Mouse (Mus musculus): ENCODE data around the gene Rheb.
"Not testable (repeated sequence)": the region's sequence is repeated elsewhere in the genome, so short reads cannot be mapped to it uniquely, and the experiment has no call there.

The Rheb gene

GRCm38 (mm10) chr5:24797858-24798257 is 44.6 kb downstream of the Rheb start:
- DNase-seq (ENCODE audit: low read depth, low spot score): no peak

GRCm38 (mm10) chr5:24792961-24793360 is 49.5 kb downstream of the Rheb start:
- DNase-seq (ENCODE audit: low read depth, low spot score): no peak

GRCm38 (mm10) chr5:24782957-24783356 is 59.5 kb downstream of the Rheb start:
- DNase-seq (ENCODE audit: low read depth, low spot score): no peak

DNA sequence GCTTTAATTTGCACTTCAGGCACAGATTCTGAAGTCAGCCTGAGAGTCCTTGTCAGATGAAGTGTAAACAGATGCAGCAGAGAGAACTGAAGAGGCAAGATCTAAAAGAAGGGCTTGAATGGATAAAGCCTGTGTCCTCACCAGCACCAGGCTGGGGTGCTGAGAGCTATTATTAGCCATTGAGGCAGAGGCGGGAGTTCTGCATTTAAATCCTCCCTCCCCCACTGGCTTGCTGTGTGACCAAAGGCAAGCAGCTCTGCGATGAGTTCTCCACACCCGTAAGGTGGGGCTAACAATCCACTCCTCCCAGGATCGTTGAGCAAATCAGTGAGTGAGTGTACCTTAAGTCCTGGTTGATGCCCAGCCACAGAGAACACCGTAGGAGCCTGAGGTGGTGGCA is 61.4 kb downstream of the Rheb start:
- no peak for DNase-seq (ENCODE audit: low read depth, low spot score)

DNA sequence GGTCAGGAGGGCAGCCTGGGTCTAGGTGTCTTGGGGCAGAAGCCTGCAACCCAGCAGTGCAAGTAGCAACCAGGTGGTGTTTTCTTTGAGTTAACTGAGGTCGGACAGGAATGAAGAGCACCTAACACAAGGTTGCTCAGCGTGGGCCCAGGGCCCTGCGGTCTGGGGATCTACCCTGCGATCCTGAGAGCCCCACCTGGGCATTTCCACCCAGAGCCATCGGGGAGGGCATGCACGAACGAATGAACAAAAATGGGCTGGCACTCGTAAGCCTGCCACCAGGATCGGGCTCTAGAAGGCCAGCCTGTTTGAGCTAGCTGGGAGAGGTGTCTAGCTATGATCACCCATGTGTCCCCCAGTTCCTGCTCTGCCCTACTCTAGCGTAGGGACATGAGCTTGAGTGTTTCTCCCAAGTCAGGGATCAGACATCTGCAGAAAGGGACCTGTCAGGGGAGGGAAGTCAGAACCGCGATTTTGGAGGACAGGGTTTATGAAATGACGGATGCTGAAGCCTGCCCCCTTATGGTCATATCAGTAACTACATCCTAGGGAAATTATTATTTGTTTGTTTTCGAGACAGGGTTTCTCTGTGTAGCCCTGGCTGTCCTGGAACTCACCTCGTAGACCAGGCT is 62.4 kb downstream of the Rheb start:
- DNase-seq (ENCODE audit: low read depth, low spot score): peak; percentile 61

DNA sequence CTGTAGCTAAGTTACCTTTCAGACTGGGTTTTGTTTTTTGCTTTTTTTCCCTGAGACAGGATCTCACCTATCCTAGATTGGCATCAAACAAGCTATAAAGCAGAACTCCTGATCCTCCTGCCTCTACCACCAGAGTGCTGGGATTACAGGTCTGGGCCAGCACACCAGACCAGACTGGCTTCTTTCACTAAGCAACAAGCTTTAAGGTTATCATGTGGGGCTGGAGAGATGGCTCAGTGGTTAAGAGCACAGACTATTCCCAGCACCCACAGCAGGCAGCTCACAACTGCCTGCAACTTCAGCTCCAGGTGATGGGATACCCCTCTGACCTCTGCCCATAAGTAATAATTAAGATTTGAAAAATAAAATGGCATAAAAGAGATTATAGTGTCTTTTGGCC is 63.1 kb downstream of the Rheb start:
- no peak for DNase-seq (ENCODE audit: low read depth, low spot score)

DNA sequence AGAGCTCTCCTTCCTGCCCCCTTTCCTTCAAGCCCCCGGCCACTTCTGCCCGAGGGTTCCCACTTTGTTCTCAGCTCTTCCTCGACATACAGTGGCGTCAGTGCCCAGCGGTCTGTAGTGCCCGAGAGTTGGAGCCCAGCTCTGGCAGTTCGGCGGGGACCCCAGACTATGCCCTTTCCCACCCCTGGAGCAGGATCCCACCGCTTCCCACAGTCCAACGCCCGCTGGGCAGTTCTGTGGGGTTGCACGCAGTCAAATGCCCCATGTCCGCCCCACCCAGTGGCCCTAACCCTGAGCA is 63.6 kb downstream of the Rheb start:
- DNase-seq (ENCODE audit: low read depth, low spot score): no peak

DNA sequence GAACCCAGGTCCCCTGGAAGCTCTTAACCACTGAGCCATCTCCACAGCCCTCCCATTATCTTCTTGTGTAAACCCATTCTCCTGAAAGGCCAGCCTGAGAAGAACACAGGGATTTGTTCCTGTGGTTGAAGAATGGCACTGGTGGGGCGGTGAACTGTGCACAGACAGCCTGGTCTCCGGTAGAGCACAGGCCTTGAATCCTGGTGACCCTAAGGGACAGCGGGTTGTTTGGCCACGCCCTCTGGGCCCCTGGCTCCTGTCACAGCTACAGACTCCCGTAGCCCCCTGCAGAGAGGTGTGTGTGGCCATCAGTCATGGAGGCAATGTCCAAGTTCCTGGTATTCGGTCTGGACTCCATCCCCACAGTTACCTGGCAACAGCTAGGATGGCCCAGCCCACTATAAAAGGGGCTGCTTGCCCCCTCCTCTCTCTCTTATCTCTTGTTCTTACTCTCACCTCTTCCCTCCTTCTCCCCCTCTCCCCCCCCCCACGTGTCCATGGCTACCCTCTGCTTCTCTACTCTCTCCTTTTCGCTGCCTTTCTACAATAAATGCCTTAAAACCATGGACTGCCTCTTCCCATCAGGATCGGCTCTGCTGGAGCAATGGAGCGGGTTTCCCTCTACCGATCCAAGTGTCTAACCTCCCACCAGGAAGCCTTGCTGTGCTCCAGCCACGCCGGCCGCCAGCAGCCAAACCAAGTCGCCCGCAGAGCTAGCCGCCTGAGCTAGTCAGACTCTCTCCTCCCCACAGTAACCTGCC is 64.2 kb downstream of the Rheb start:
- no peak for DNase-seq (ENCODE audit: low read depth, low spot score)

DNA sequence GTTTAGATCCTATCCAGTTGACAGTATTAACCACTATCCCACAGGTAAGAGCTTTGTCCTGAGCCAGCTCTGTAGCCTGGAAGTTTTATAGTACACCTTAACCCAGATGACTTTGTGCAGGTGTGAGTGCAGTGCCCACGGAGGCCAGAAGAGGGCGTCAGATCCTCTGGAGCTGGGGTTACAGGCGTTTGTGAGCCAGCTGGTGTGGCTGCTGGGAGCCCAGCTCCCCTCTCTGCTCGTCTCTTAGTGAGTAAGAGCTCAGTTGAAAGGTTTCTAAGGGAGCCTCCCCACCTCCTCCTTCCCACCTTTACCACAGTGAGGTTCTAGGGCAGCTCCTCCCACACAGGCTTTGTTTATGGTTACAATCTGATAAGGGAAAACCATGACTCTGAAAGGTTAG is 65.7 kb downstream of the Rheb start:
- DNase-seq (ENCODE audit: low read depth, low spot score): no peak

GRCm38 (mm10) chr5:24774549-24774948 is 67.9 kb downstream of the Rheb start:
- DNase-seq (ENCODE audit: low read depth, low spot score): not testable (repeated sequence)

DNA sequence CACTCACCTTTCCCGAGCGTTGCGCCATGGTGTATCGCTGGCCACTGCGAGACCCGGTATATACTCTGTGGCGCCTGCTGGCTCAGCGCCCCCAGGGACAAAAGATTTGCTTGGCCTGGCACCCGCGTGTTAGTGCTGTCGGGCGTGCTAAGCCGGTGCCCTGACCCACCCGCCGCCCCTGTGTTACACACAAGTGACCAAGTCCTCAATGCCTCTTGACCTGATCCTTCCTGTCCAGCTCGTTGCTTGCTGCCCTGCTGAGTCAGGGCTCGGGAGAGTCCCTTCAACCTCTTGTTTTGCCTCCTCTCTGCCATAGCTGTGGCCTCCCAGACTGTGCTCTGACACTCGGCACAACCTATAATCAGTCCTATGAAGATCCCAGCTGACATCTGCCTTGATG is 84.6 kb downstream of the Rheb start, which contains the start of gene Crygn:
TSS of gene Crygn (minus strand) at position 193 of the 400 bp plus-strand sequence.
- no peak for DNase-seq (ENCODE audit: low read depth, low spot score)

DNA sequence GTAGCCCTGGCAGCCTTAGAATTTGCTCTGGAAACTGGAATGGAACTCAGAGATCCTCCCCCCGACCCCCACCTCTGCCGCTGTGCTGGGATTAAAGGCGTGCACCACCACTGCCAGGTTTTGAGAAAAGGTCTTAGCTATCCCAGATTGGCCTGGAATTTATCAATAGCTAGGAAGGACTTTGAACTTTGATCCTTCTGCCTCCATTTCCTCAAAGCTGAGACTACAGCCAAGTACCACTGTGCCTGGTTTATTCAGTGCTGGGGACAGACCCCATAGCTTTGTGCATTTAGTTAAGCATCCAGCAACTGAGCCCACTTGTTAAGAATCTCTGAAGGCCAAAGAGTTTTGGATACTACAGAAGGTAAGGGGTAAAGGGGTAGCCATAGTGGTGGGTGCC is 85.5 kb downstream of the Rheb start:
- no peak for DNase-seq (ENCODE audit: low read depth, low spot score)
